Mouse (Mus musculus) stomach, embryonic 15.5 days (tissue): Measurements from ENCODE around the gene Tmem243. TPM values are rescaled to one million over a fixed set of nuclear protein-coding genes. Genes with fewer than 3 reads are reported as not detected.

Experiments used
- ATAC-seq: fragments of 200-750 bp; cut with Nextera tagmentation; 2 replicates; pipeline ENCODE4 v1.8.0; 2017; ENCODE audit warnings: low read depth, moderate number of reproducible peaks, moderate TSS enrichment; ENCODE audit not compliant: insufficient read depth, low FRiP score
- H3K27ac ChIP-seq: fragments of 300-500 bp; sonication (generic); 2 replicates; pipeline ENCODE4 v1.5.1; 2015; ENCODE audit warnings: mild to moderate bottlenecking, inconsistent platforms
- H3K27me3 ChIP-seq: fragments of 300-500 bp; sonication (generic); replicated peaks from 2 replicates; pipeline ENCODE4 v1.6.1; 2015; ENCODE audit warnings: inconsistent platforms
- H3K36me3 ChIP-seq: fragments of 300-500 bp; sonication (generic); 2 replicates; pipeline ENCODE4 v1.6.1; 2015; ENCODE audit warnings: inconsistent platforms
- H3K4me1 ChIP-seq: fragments of 300-500 bp; sonication (generic); 2 replicates; pipeline ENCODE4 v1.6.1; 2015; ENCODE audit warnings: inconsistent platforms
- H3K4me2 ChIP-seq: fragments of 300-500 bp; sonication (generic); 2 replicates; pipeline ENCODE4 v1.6.1; 2015; ENCODE audit warnings: mild to moderate bottlenecking, inconsistent platforms
- H3K4me3 ChIP-seq: fragments of 300-500 bp; sonication (generic); replicated peaks from 2 replicates; pipeline ENCODE4 v1.5.1; 2015; ENCODE audit warnings: inconsistent platforms
- H3K9ac ChIP-seq: fragments of 300-500 bp; sonication (generic); 2 replicates; pipeline ENCODE4 v1.6.1; 2015; ENCODE audit warnings: inconsistent platforms
- H3K9me3 ChIP-seq: fragments of 300-500 bp; sonication (generic); 2 replicates; pipeline ENCODE4 v1.6.1; 2016; ENCODE audit warnings: inconsistent platforms
- WGBS: fragments of 180-500 bp; shearing (Covaris S2); methylation state at CpG from one replicate; pipeline ENCODE4 v1.1.7; 2015; 5-methylcytosine and 5-hydroxymethylcytosine counted together
- polyA plus RNA-seq: library from polyadenylated mRNA; unstranded; fragments of >200 nt; fragmentation: Nextera tagmentation; extraction: Ambion mirVana; gene quantifications from 2 replicates; pipeline ENCODE4 v1.2.1, GENCODE M21; 2015

The Tmem243 gene
- polyA plus RNA-seq, 1 experiment from 2014 or later: 18.8 TPM

- no peak overlapping the region for H3K4me2 ChIP-seq
- no peak overlapping the region for H3K27ac ChIP-seq
- no peak for ATAC-seq
- 71% methylated on average over 2 of the region's 2 CpGs for WGBS
- H3K4me1 ChIP-seq: no peaks in the 10 kb centered on the region
- no peaks in the 10 kb centered on the region for H3K36me3 ChIP-seq
- no peak overlapping the region for H3K4me3 ChIP-seq
- no peak overlapping the region for H3K9ac ChIP-seq
- H3K27me3 ChIP-seq: no peaks in the 10 kb centered on the region
- H3K9me3 ChIP-seq: no peaks in the 10 kb centered on the region
Measured at GRCm38 (mm10) chr5:9111285-9111684, 10.8 kb downstream of the Tmem243 start.

- ATAC-seq: no peak; the same call in 1 of the 2 replicates
- 28% methylated on average over 5 of the region's 5 CpGs for WGBS
- Histone ChIP-seq H3K4me3 (no peak overlapping the region), H3K4me2 (no peak overlapping the region), H3K27ac (no peak overlapping the region), H3K4me1 (no peaks in the 10 kb centered on the region), H3K36me3 (no peaks in the 10 kb centered on the region), H3K9ac (no peak overlapping the region), H3K9me3 (no peaks in the 10 kb centered on the region), H3K27me3 (no peaks in the 10 kb centered on the region)
Measured at GRCm38 (mm10) chr5:9111759-9112158, 11.3 kb downstream of the Tmem243 start.

GRCm38 (mm10) chr5:9114162-9114561 is 13.7 kb downstream of the Tmem243 start:
- Histone ChIP-seq H3K9ac (no peak overlapping the region), H3K27me3 (no peaks in the 10 kb centered on the region), H3K4me1 (no peaks in the 10 kb centered on the region), H3K36me3 (0 out of 2 replicates have a peak, but pooled peaks cover 7% of the 10 kb centered on the region), H3K4me2 (no peak overlapping the region), H3K4me3 (no peak overlapping the region), H3K27ac (no peak overlapping the region), H3K9me3 (no peaks in the 10 kb centered on the region)
- no peak for ATAC-seq
- WGBS: 49% methylated on average over 6 of the region's 6 CpGs

DNA sequence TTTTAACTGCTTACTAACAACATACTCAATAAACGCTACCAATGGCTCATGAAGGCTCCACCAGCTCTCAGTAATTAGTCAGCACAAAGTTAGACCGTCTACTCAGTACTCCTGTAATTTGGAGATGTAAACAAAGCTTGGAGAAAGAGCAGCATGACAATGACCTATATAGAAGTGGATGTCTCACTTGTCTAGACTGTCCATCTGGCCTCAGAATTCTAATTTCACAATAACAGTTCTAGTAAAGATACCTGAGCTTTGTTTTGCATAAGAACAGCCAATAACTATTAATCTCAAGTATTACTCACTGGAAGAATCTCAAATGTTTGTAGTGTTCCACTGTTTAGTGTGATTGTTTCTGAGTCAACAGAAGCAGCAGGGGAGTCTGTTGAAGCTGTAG is 23.7 kb downstream of the Tmem243 start:
- WGBS: 79% methylated on average over 2 of the region's 2 CpGs
- no peak overlapping the region for H3K4me3 ChIP-seq
- H3K36me3 ChIP-seq: peaks cover 33% of the 10 kb centered on the region
- ATAC-seq: no peak
- no peaks in the 10 kb centered on the region for H3K9me3 ChIP-seq
- no peak overlapping the region for H3K4me2 ChIP-seq
- no peak overlapping the region for H3K9ac ChIP-seq
- H3K27me3 ChIP-seq: no peaks in the 10 kb centered on the region
- H3K27ac ChIP-seq: no peak overlapping the region
- H3K4me1 ChIP-seq: no peaks in the 10 kb centered on the region

GRCm38 (mm10) chr5:9128566-9128965 is 28.1 kb downstream of the Tmem243 start:
- ATAC-seq: no peak
- Histone ChIP-seq H3K9ac (no peak overlapping the region), H3K27ac (no peak overlapping the region), H3K9me3 (no peaks in the 10 kb centered on the region), H3K4me3 (no peak overlapping the region), H3K27me3 (no peaks in the 10 kb centered on the region), H3K4me2 (no peak overlapping the region), H3K36me3 (peaks cover 21% of the 10 kb centered on the region), H3K4me1 (no peaks in the 10 kb centered on the region)
- WGBS: 89% methylated on average over 12 of the region's 12 CpGs

DNA sequence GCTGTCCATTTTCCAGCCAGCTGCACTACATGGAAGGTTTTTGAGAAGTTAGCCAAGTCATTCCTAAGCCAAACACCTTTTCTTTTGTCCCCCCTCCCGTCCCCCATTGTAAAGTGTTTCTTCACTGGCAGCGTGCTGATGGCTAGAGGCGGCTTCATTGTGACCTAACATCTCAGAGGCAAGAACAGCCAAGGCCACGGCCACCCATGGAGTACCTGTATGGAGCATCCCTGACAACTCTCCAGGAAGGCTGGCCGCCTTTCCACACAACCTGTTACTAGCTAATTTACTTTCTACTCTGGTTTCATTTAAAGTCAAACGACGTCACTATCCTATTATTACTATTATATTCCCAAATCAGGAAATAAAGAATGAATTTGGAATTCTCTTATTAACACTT is 31.3 kb downstream of the Tmem243 start:
- WGBS: 87% methylated on average over 7 of the region's 7 CpGs
- ATAC-seq: no peak

GRCm38 (mm10) chr5:9135588-9135987 is 35.1 kb downstream of the Tmem243 start:
- Histone ChIP-seq H3K36me3 (0 out of 2 replicates have a peak, but pooled peaks cover 18% of the 10 kb centered on the region), H3K9ac (no peak overlapping the region), H3K9me3 (no peaks in the 10 kb centered on the region), H3K27ac (no peak overlapping the region), H3K27me3 (no peaks in the 10 kb centered on the region), H3K4me1 (no peaks in the 10 kb centered on the region), H3K4me2 (no peak overlapping the region), H3K4me3 (no peak overlapping the region)
- 70% methylated on average over 3 of the region's 3 CpGs for WGBS
- peak; percentile 43; the same call in 1 of the 2 replicates for ATAC-seq

More for the DNA sequence above, 31.3 kb downstream of the Tmem243 start:
- Histone ChIP-seq H3K27ac (no peak overlapping the region), H3K4me3 (no peak overlapping the region), H3K9me3 (no peaks in the 10 kb centered on the region), H3K27me3 (no peaks in the 10 kb centered on the region), H3K4me1 (no peaks in the 10 kb centered on the region), H3K36me3 (peaks cover 20% of the 10 kb centered on the region), H3K9ac (no peak overlapping the region), H3K4me2 (no peak overlapping the region)

DNA sequence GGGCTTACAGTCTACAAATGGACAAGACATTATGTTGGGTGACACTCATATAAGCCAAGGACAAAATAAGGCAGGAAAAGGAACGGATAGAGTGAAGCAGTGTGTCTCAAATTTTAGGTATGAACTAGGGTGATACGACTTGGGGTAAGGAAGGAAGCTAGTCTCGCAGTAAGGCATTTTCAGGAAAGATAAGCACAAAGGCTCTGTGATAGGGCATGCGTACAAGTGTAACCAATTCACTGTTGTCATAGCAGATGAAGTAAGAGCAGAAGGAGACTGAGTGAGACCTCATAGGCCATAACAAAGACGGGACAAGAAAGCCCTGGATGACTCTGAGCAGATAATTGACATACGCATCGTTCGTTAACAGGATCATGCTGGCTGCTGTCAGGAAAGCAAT is 40.3 kb downstream of the Tmem243 start:
- Histone ChIP-seq H3K9me3 (no peaks in the 10 kb centered on the region), H3K4me3 (no peak overlapping the region), H3K36me3 (peaks cover 22% of the 10 kb centered on the region; the same call in 1 of the 2 replicates), H3K27me3 (no peaks in the 10 kb centered on the region), H3K27ac (no peak overlapping the region), H3K4me1 (no peaks in the 10 kb centered on the region), H3K9ac (no peak overlapping the region), H3K4me2 (no peak overlapping the region)
- no peak for ATAC-seq
- whole genome bisulfite sequencing: 92% methylated on average over 8 of the region's 8 CpGs

GRCm38 (mm10) chr5:9142376-9142775 is 41.9 kb downstream of the Tmem243 start:
- WGBS: 84% methylated on average over 6 of the region's 6 CpGs
- no peaks in the 10 kb centered on the region for H3K9me3 ChIP-seq
- H3K9ac ChIP-seq: no peak overlapping the region
- H3K4me3 ChIP-seq: no peak overlapping the region
- no peak overlapping the region for H3K27ac ChIP-seq
- H3K4me2 ChIP-seq: no peak overlapping the region
- H3K27me3 ChIP-seq: no peaks in the 10 kb centered on the region
- no peak for ATAC-seq
- peaks cover 16% of the 10 kb centered on the region; the same call in 1 of the 2 replicates for H3K36me3 ChIP-seq
- no peaks in the 10 kb centered on the region for H3K4me1 ChIP-seq

- 86% methylated on average over 8 of the region's 8 CpGs for WGBS
Measured at GRCm38 (mm10) chr5:9149273-9149850, 48.9 kb downstream of the Tmem243 start.

DNA sequence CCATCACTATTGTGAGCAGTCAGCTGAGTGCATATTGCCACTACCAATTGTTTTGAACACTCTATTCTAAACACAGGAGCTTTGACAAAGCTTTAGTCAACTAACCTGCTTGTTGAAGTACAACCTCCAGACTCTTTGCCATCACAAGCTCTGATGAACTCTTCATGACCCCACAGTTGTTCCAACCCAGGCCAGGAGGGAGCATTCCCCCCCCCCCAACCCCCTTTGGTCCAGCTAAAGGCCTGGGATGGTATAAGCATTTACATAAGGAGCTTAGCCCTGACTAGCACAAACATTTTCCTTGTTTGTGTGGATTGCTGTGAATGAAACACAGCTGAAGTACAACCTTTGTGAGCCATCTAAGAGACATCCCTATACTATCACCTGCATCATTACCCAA is 56.3 kb downstream of the Tmem243 start:
- ATAC-seq: no peak
- H3K4me3 ChIP-seq: no peak overlapping the region
- no peaks in the 10 kb centered on the region for H3K36me3 ChIP-seq
- no peaks in the 10 kb centered on the region for H3K9me3 ChIP-seq
- no peaks in the 10 kb centered on the region for H3K27me3 ChIP-seq
- H3K9ac ChIP-seq: no peak overlapping the region
- no peak overlapping the region for H3K4me2 ChIP-seq
- no peaks in the 10 kb centered on the region for H3K4me1 ChIP-seq
- no peak overlapping the region for H3K27ac ChIP-seq

More at GRCm38 (mm10) chr5:9149273-9149850, 48.9 kb downstream of the Tmem243 start:
- Histone ChIP-seq H3K9me3 (no peaks in the 10 kb centered on the region), H3K27ac (no peak overlapping the region), H3K4me2 (no peak overlapping the region), H3K27me3 (no peaks in the 10 kb centered on the region), H3K4me1 (no peaks in the 10 kb centered on the region), H3K9ac (no peak overlapping the region), H3K4me3 (no peak overlapping the region), H3K36me3 (0 out of 2 replicates have a peak, but pooled peaks cover 3% of the 10 kb centered on the region)
- no peak for ATAC-seq

GRCm38 (mm10) chr5:9157336-9157735 is 56.9 kb downstream of the Tmem243 start:
- Histone ChIP-seq H3K4me2 (no peak overlapping the region), H3K27me3 (no peaks in the 10 kb centered on the region), H3K27ac (no peak overlapping the region), H3K36me3 (no peaks in the 10 kb centered on the region), H3K9ac (no peak overlapping the region), H3K4me1 (no peaks in the 10 kb centered on the region), H3K4me3 (no peak overlapping the region), H3K9me3 (no peaks in the 10 kb centered on the region)
- ATAC-seq: no peak
- WGBS: 55% methylated on average over 1 of the region's 1 CpGs
